Mouse (Mus musculus) urinary bladder, postnatal 36 days (tissue): Measurements from ENCODE around the gene Ksr1.
A peak's percentile ranks its signal among the peaks of the same experiment; 100 is the strongest.

Experiments
- DNase-seq, 2 experiments: peaks; one replicate each; pipeline ENCODE4 v3.0.0; 2022; ENCODE audit warnings: low spot score in 2 of 2, mixed read lengths in 1 of 2

Ksr1 gene

GRCm38 (mm10) chr11:78982513-78983291, 163.5 kb downstream of the Ksr1 start:
- DNase-seq: no peak

GRCm38 (mm10) chr11:78982042-78982441, 164.2 kb downstream of the Ksr1 start:
- DNase-seq: no peak

GRCm38 (mm10) chr11:78980083-78980634, 166.0 kb downstream of the Ksr1 start:
- DNase-seq: no peak

GRCm38 (mm10) chr11:78978176-78979019, 167.8 kb downstream of the Ksr1 start:
- DNase-seq: no peak

- DNase-seq: no peak
Observed at GRCm38 (mm10) chr11:78976731-78977510, 169.3 kb downstream of the Ksr1 start.

- peak in 1 of 2 experiments; percentile 65 for DNase-seq
Observed at GRCm38 (mm10) chr11:78973381-78974150, 172.6 kb downstream of the Ksr1 start.

GRCm38 (mm10) chr11:78972811-78973351, 173.3 kb downstream of the Ksr1 start:
- DNase-seq: no peak

GRCm38 (mm10) chr11:78972328-78972727, 173.9 kb downstream of the Ksr1 start:
- DNase-seq: no peak

- DNase-seq: no peak
Observed at GRCm38 (mm10) chr11:78971746-78972145, 174.5 kb downstream of the Ksr1 start.

GRCm38 (mm10) chr11:78971096-78971495, 175.1 kb downstream of the Ksr1 start:
- DNase-seq: no peak

GRCm38 (mm10) chr11:78968121-78968520, 178.1 kb downstream of the Ksr1 start:
- DNase-seq: no peak

- DNase-seq: peak in 1 of 2 experiments; percentile 42
Observed at GRCm38 (mm10) chr11:78967371-78967770, 178.8 kb downstream of the Ksr1 start.
